Mouse (Mus musculus): ENCODE results near the gene Ttll4.

DNA sequence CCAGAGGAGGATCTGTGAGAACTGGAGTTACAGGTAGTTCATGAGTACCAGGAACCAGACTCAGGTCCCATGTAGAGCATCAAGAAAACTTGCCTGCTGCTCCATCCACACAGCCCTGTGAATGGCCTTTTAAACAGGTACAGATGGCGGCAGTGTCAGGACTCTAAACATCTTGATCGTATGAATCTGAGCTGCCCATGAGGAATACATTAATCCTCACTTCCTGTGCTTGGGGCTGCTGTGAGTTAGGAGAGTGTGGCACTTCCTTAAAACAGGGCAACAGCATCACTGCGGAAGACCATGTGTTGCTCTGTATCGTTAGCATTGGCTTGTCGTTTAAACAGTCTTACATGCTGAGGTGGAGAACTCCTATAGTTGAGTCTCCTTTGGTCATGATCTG, 53.9 kb downstream of the Ttll4 start:
- TF ChIP-seq CEBPB (IDR thresholded peaks at IDR 0.05; ENCODE audit: insufficient read depth, poor library complexity, severe bottlenecking): no peak
- TF ChIP-seq POLR2A (IDR thresholded peaks at IDR 0.05; ENCODE audit: insufficient read length, low read depth): no peak
- no peak for TF ChIP-seq MYOD1 (IDR thresholded peaks at IDR 0.05; ENCODE audit: control insufficient read depth in 1 of 3, insufficient read length in 2 of 3, low read depth in 2 of 3)
- no peak for TF ChIP-seq MYOG (IDR thresholded peaks at IDR 0.05; ENCODE audit: control insufficient read depth in 1 of 3, insufficient read depth in 1 of 3, insufficient read length in 2 of 3, low read depth in 2 of 3)
- no peak for TF ChIP-seq TCF12 (IDR thresholded peaks at IDR 0.05; ENCODE audit: insufficient read depth, poor library complexity, severe bottlenecking)
- no peak for TF ChIP-seq TCF3 (IDR thresholded peaks at IDR 0.05; ENCODE audit: insufficient read length, low read depth)
- no peak for TF ChIP-seq E2F4 (IDR thresholded peaks at IDR 0.05; ENCODE audit: insufficient read depth)
- no peak for TF ChIP-seq POLR2AphosphoS2 (IDR thresholded peaks at IDR 0.05; ENCODE audit: insufficient read length, low read depth)
- TF ChIP-seq USF1 (IDR thresholded peaks at IDR 0.05; ENCODE audit: low read depth): no peak
- no peak for TF ChIP-seq MAX (IDR thresholded peaks at IDR 0.05; ENCODE audit: low read depth)
- no peak for TF ChIP-seq SRF (IDR thresholded peaks at IDR 0.05; ENCODE audit: control insufficient read depth, insufficient read length, low read depth)
